Mouse (Mus musculus) heart, embryonic 16.5 days (tissue): ENCODE results near the gene Fkbp5. TPM values are rescaled to one million over a fixed set of nuclear protein-coding genes. Genes with fewer than 3 reads are reported as not detected.

Source experiments
- microRNA-seq: library from miRNA; unstranded; fragments of <30 nt; microRNA quantifications from one replicate; pipeline ENCODE4, GENCODE M21; 2017
- polyA plus RNA-seq: library from polyadenylated mRNA; unstranded; fragments of >200 nt; fragmentation: Nextera tagmentation; extraction: Ambion mirVana; gene quantifications from 2 replicates; pipeline ENCODE4 v1.2.1, GENCODE M21; 2015

Fkbp5 gene
- polyA plus RNA-seq, 1 experiment from 2014 or later = 54.5 TPM

Small RNA genes within 50 kb of the gene (microRNA-seq; reads per million reads assigned to microRNA genes)
- gene Gm25195 = not detected
- gene Mir6969 = not detected

Other genes with a start within 250 kb of the Fkbp5 start
- 17.6 and 21.1 TPM in 2 replicates for gene Fance, start 204.0 kb downstream of the Fkbp5 start, polyA plus RNA-seq
- gene Rpl10a, start 189.1 kb downstream of the Fkbp5 start, polyA plus RNA-seq = 279 and 343 TPM in 2 replicates
- 6.2 and 6.4 TPM in 2 replicates for gene Tead3, start 166.7 kb downstream of the Fkbp5 start, polyA plus RNA-seq
- 2.1 and 3.1 TPM in 2 replicates for gene Tulp1, start 152.3 kb downstream of the Fkbp5 start, polyA plus RNA-seq
- not detected in 2 replicates for gene Armc12, start 13.3 kb upstream of the Fkbp5 start, polyA plus RNA-seq
- gene Clpsl2, start 31.9 kb upstream of the Fkbp5 start, polyA plus RNA-seq = not detected in 2 replicates
- gene Clps, start 43.2 kb upstream of the Fkbp5 start, polyA plus RNA-seq = 2.2 TPM in 1 of 2 replicates, not detected in the other
- 0.14 and 0.39 TPM in 2 replicates for gene Lhfpl5, start 58.1 kb upstream of the Fkbp5 start, polyA plus RNA-seq
- 44.3 and 44.9 TPM in 2 replicates for gene Srpk1, start 105.2 kb upstream of the Fkbp5 start, polyA plus RNA-seq
- 0.19 and 0.47 TPM in 2 replicates for gene Slc26a8, start 172.7 kb upstream of the Fkbp5 start, polyA plus RNA-seq
- 29.3 and 31.2 TPM in 2 replicates for gene Mapk14, start 173.8 kb upstream of the Fkbp5 start, polyA plus RNA-seq
- 2.0 TPM in 2 replicates for gene AC170998.1, start 208.6 kb upstream of the Fkbp5 start, polyA plus RNA-seq